Mouse (Mus musculus): Measurements from ENCODE around the gene Ddah1. TPM values are rescaled to one million over a fixed set of nuclear protein-coding genes. Genes with fewer than 3 reads are reported as not detected.
"Not testable (repeated sequence)": the region's sequence is repeated elsewhere in the genome, so short reads cannot be mapped to it uniquely, and the experiment has no call there.

Gene Ddah1
- total RNA-seq, 2 experiments from 2014 or later = 51.8 to 52.9 TPM

GRCm38 (mm10) chr3:145890346-145891132, 132.1 kb downstream of the Ddah1 start:
- DNase-seq (ENCODE audit: low spot score in 2 of 2) = peak in 1 of 2 experiments; percentile 76
- H3K4me3 ChIP-seq = no peak overlapping the region
- peak overlapping the region; percentile 78 for H3K27ac ChIP-seq
- no peak for TF ChIP-seq CTCF (conservative IDR thresholded peaks at IDR 0.05)

GRCm38 (mm10) chr3:145892451-145892850, 134.0 kb downstream of the Ddah1 start:
- TF ChIP-seq CTCF (conservative IDR thresholded peaks at IDR 0.05) = no peak
- no peak overlapping the region for H3K4me3 ChIP-seq
- no peak for DNase-seq (ENCODE audit: low spot score in 2 of 2)
- H3K27ac ChIP-seq = peak overlapping the region; percentile 78; the same call in 1 of the 2 replicates

GRCm38 (mm10) chr3:145894131-145894530, 135.7 kb downstream of the Ddah1 start:
- H3K27ac ChIP-seq = no peak overlapping the region
- TF ChIP-seq CTCF (conservative IDR thresholded peaks at IDR 0.05) = no peak
- H3K4me3 ChIP-seq = no peak overlapping the region
- DNase-seq (ENCODE audit: low spot score in 2 of 2) = no peak

GRCm38 (mm10) chr3:145897749-145898148, 139.3 kb downstream of the Ddah1 start:
- Histone ChIP-seq H3K4me3 (no peak overlapping the region), H3K27ac (no peak overlapping the region)
- no peak for TF ChIP-seq CTCF (conservative IDR thresholded peaks at IDR 0.05)
- no peak for DNase-seq (ENCODE audit: low spot score in 2 of 2)

- no peak overlapping the region for H3K4me3 ChIP-seq
- H3K27ac ChIP-seq = no peak overlapping the region
- DNase-seq (ENCODE audit: low spot score in 2 of 2) = no peak
- no peak for TF ChIP-seq CTCF (conservative IDR thresholded peaks at IDR 0.05)
These were observed 141.4 kb downstream of the Ddah1 start for GRCm38 (mm10) chr3:145899832-145900231.

- H3K27ac ChIP-seq = no peak overlapping the region
- DNase-seq (ENCODE audit: low spot score in 2 of 2) = no peak
- H3K4me3 ChIP-seq = no peak overlapping the region
- TF ChIP-seq CTCF (conservative IDR thresholded peaks at IDR 0.05) = no peak
These were observed 145.1 kb downstream of the Ddah1 start for GRCm38 (mm10) chr3:145903530-145903929.

- TF ChIP-seq CTCF (conservative IDR thresholded peaks at IDR 0.05) = peak; percentile 90
- H3K4me3 ChIP-seq = no peak overlapping the region
- DNase-seq (ENCODE audit: low spot score in 2 of 2) = peak; percentile 16 to 80
- no peak overlapping the region for H3K27ac ChIP-seq
These were observed 146.6 kb downstream of the Ddah1 start for GRCm38 (mm10) chr3:145904850-145905776.

GRCm38 (mm10) chr3:145906582-145906981, 148.1 kb downstream of the Ddah1 start:
- Histone ChIP-seq H3K4me3 (no peak overlapping the region), H3K27ac (no peak overlapping the region)
- TF ChIP-seq CTCF (conservative IDR thresholded peaks at IDR 0.05) = no peak
- no peak for DNase-seq (ENCODE audit: low spot score in 2 of 2)

- no peak for DNase-seq (ENCODE audit: low spot score in 2 of 2)
- Histone ChIP-seq H3K4me3 (no peak overlapping the region), H3K27ac (no peak overlapping the region)
- no peak for TF ChIP-seq CTCF (conservative IDR thresholded peaks at IDR 0.05)
These were observed 154.0 kb downstream of the Ddah1 start for GRCm38 (mm10) chr3:145912512-145912911.

- H3K27ac ChIP-seq = no peak overlapping the region
- no peak for DNase-seq (ENCODE audit: low spot score in 2 of 2)
- TF ChIP-seq CTCF (conservative IDR thresholded peaks at IDR 0.05) = no peak
- no peak overlapping the region for H3K4me3 ChIP-seq
These were observed 154.8 kb downstream of the Ddah1 start for GRCm38 (mm10) chr3:145913263-145913662.

GRCm38 (mm10) chr3:145913942-145914341, 155.5 kb downstream of the Ddah1 start:
- DNase-seq (ENCODE audit: low spot score in 2 of 2); H3K27ac ChIP-seq; H3K4me3 ChIP-seq: not testable (repeated sequence)

GRCm38 (mm10) chr3:145916374-145916773, 157.9 kb downstream of the Ddah1 start:
- H3K4me3 ChIP-seq = no peak overlapping the region
- no peak overlapping the region for H3K27ac ChIP-seq
- DNase-seq (ENCODE audit: low spot score in 2 of 2) = no peak
- TF ChIP-seq CTCF (conservative IDR thresholded peaks at IDR 0.05) = no peak

GRCm38 (mm10) chr3:145916826-145917225, 158.4 kb downstream of the Ddah1 start:
- Histone ChIP-seq H3K27ac (no peak overlapping the region), H3K4me3 (no peak overlapping the region)
- DNase-seq (ENCODE audit: low spot score in 2 of 2) = no peak
- TF ChIP-seq CTCF (conservative IDR thresholded peaks at IDR 0.05) = no peak

All from layer of hippocampus, adult 2 months (tissue).